Mouse (Mus musculus) lung, postnatal 25 days (tissue): ENCODE measurements at regions not wholly inside any gene's neighbourhood (a gene's known extent, or its start where the extent isn't known, plus 50 kb on each side); places are given as distances from the start of the nearest gene placed in this dataset.
A peak's percentile ranks its signal among the peaks of the same experiment; 100 is the strongest.
"Not testable (repeated sequence)": the region's sequence is repeated elsewhere in the genome, so short reads cannot be mapped to it uniquely, and the experiment has no call there.

Source experiments
- DNase-seq: peaks from one replicate; pipeline ENCODE4 v3.0.0; 2022; ENCODE audit warnings: low spot score

- no peak for DNase-seq
Measured at GRCm38 (mm10) chr6:149246166-149246701, 57.7 kb upstream of the Amn1 start.

DNA sequence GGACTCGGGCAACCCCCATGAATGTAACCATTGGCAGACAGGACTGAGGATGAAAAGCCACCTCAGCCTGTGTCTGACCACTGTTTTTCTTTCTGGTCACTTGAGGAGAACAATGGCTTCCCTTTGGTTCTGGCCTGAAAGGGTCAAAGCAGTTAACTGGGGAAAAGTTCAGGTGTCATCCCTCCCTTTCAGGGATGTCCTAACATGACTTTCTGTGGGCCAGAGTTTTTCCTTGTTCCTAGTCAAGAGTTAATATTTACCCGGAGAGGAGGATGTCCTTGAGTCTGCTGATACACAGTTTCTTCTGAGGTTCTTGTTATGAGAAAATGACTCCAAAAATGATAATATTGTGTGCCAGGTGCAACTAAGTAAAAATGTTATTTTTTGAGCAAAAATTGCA, 57.2 kb upstream of the Amn1 start:
- DNase-seq, result not testable (repeated sequence)

GRCm38 (mm10) chr6:149244159-149244558, 55.6 kb upstream of the Amn1 start:
- DNase-seq, result no peak

GRCm38 (mm10) chr6:149243384-149243783, 54.9 kb upstream of the Amn1 start:
- DNase-seq, result no peak

DNA sequence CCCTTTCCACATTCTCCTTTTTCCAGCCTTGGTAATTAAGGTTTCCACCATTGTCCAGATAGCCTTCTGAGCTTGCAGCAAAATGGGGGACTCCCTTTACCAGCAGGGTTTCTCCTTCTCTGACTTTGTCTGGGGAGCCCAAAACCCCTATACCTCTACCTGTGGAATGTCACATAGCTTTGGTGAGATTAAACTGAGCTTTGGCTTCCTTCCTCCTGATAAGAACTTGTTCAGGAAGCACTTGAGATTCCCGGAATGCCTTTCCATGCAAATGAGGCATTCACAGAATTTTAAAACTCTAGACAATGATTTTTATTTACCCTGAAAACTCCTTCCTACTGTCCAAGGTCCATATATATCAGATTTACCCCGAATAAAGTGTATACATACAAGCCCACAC, 49.8 kb upstream of the Amn1 start:
- DNase-seq, result peak; percentile 62
